Mouse (Mus musculus) left cerebral cortex, adult 18-20 months (tissue): ENCODE measurements around the gene Abhd17c. TPM values are rescaled to one million over a fixed set of nuclear protein-coding genes. Genes with fewer than 3 reads are reported as not detected.
A peak's percentile ranks its signal among the peaks of the same experiment; 100 is the strongest.

Experiments
- DNase-seq, 2 experiments: peaks; one replicate each; pipeline ENCODE4 v3.0.0; 2021 to 2022; ENCODE audit warnings: low spot score in 2 of 2, mixed read lengths in 1 of 2
- total RNA-seq, 2 experiments: library from RNA; stranded (reverse); gene quantifications; 2 replicates each; pipeline ENCODE4 v1.2.3; 2021

Gene Abhd17c
- total RNA-seq, 2 experiments from 2014 or later: 35.8 to 37.4 TPM

DNA sequence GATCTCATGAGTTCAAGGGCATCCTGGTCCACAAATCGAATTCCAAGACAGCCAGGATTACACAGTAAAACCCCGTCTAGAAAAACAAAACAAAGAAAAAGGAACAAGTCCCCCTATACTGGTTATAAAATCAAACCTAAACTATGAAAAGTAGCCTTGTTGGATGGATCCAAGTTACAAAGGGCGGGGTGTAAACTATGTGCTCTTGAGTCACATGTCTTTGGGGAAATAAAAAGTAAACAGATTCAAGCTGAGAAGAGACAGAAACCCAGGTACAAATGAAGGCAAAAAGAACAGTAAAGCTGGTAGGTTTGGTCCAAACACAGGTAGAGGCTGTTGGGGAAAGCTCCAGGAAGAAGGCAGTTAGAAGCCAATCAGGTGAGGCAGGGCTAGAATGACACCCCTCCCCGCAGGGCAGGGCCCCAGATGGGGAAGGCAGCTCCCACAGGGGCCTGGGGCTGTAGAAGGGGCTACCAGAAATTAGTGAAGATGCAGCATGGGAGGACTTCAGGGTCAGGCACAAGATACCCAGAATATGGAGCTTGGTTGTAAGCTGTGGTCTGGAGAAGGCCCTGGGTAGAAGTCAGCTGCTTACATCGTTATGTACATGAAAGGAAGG is 31.4 kb downstream of the Abhd17c start:
- DNase-seq: no peak

DNA sequence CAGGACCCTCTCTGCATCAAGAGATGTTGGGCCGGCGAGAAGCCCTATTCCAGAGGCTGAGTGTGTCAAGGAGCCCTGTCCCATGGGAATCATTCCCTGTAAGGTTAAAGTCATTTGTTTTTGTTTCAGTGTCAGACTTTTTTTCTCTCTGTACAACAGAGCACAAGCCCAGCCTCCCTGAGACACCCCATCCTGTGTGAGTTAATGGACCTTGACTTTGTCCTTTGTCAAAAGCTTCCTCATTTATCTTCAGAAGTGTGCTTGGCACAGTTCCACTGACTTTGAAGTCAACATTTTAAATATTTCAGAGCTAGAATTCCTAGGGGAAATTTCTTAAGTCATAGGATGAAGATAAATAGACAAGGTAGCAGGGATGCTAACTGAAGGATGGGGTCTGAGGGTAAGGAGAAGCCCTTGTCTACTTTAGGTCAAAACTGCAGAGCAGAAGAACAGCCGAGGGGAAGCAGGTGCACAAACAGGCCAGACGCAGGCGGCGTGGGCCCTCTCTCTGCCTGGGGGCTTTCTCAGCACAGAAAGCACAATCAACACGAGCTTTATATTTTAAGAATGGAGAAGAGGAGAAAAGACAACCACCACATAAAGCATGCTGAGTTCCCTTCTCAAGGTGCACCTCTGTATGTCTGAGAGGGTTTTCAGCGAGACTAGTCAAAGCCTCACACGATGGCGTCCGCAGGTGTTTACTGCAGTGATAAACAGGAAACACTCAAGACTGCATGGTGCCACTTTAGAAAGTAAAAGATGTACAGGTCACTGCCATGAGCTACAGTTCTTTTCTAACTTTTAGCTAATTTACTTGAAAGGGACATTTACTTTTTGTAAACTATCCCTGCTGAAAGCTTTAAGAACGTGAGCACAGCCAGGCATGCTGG is 32.2 kb downstream of the Abhd17c start:
- DNase-seq: no peak

DNA sequence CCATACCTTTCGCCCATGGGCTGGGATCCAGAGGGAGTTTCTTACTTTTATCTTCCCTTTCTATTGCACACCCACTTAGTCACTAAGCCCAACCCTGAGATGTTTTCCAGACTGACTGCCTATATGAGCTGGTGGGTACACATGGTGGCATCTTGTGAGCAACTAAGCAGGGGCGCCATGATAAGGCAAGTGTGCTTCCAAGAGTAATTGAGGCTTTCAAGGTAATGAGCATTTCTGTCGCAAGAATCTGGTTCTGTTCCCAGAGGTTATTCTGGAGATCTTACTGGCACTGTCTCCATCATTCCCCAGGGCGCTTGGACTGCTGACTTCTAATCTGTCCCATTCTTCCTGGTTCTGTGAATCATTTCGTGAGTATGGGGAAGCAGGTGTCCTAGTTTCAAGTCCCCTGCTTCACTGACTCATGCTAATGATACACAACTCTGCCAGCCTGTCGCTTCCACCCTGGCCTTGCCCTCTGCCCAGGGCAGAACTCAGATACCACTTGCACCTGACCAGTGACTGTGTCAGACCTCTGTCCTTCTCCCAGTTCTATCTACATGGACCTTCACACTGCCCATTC is 34.1 kb downstream of the Abhd17c start:
- no peak for DNase-seq

DNA sequence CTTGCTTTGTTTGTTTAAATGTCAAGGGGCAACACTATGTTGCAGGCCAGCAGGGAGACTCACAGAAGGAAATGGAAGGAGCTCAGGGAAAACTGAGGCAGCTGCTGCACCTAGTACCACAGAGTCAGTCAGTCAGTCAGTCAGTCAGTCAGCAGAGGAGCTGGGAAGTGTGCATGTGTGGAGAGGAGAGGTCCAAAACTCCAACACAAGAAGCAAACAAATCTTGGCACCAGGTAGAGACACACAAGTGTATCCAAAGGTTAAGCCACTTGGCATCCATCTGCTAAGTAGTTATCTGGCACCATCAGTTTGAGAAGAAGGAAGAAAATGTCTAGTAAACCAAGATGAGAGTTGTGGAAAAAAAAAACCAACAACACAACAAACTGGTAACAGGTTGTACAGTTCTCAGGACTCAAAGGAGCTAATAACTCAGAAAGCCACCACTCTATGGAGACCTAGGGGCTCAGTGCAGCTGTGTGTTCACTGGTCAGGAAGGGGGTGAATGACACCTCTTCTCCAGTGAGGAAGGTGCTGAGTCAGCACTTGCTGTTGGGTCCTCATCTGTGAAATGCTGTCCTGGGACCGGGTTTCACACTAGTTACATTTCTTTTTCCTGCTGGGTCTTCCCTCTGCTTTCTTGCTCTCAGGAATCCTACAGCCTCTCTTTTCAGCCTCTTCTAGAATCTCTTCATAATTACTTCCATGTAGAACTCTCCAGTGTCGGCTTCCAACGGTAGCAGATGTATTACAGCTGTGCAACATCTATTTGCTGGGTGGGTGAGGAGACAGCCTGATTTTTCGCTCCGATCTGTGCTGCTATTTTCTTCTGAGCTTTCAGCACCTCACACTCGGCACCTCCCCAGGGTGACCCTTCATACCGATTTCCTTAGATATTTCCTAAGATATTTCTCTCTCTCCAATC is 34.8 kb downstream of the Abhd17c start:
- DNase-seq: no peak

DNA sequence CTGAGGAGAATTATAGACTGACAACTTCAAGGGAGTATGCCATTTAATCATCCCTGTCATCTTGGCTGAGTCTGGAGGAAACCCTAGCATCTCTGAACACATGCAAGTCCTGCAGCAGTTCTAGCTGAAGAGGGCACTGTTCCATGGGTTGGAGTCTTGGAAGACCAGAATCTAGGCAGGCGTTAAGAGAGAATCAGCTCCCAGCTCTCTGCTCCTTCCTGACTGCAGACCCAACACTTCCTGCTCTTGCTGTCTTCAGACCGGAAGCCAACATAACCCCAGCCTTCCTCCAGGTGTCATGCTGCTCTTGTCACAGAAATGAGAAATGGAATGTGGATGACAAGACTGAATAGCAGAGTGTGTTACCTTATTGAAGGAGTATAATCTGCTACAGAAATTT is 36.3 kb downstream of the Abhd17c start:
- DNase-seq: no peak

DNA sequence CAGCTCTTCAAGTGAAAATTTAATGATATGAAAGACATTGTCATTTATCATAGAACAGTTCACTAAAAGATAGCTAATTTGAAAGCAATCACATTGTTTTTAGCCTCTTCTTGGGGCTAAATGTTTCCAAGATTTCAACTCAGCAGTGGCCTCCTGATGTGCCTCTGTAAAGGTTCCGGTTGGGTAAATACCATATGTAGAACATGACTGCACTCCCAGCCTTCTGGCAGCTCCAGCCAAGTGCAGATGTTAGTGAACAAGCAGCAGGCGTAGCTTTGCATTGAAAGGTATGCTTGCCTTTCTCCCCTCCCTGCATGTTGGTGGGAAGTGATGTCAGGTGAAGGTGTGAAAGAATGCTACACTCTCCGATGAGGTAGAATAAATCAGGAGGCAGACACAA is 36.9 kb downstream of the Abhd17c start:
- DNase-seq: no peak

DNA sequence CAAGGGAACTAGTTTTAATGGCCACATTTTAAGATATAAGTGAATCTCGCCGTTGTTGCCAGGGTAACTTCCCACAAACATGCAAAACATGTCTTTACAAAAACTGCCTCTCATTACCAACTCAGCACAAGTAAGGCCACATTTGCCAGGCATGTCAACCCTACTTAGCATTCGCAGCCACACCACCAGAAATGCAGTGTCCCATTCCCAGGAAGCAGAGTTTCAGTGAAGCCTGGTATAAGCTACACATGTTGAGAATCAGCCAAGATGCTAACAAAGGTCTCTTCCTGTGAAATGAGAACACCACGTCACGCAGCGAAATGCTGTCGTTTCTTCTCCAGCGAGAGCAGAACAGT is 38.7 kb downstream of the Abhd17c start:
- DNase-seq: no peak

DNA sequence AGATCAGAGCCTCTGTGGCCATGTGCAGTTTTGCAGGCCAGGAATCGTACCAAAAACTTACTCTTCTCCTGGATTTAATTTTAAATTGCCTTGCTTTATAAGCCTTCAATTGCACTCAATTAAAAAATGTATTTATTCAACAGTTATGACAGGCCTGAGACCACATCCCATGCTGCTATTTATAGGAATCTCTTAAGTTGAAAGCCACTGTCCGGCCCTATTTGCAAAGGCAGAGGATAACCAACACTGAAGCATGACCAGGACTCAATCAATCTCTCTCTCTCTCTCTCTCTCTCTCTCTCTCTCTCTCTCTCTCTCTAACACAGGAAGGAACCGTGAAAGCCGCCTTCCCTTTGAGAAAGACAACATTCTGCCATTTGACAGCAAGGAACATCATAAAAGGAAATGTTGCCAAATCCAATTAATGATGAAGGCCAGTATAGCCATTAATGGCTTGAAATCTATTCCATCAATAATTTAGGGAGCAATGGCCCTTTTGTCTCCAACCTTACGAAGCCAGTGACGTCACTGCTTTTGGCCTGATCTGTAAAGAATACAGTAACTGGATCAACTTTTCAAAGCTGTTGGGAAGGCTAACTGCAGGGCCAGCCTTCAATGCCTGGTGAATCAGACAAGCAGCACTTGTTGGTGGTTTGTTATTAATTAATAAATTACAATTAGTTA is 39.2 kb downstream of the Abhd17c start:
- no peak for DNase-seq

DNA sequence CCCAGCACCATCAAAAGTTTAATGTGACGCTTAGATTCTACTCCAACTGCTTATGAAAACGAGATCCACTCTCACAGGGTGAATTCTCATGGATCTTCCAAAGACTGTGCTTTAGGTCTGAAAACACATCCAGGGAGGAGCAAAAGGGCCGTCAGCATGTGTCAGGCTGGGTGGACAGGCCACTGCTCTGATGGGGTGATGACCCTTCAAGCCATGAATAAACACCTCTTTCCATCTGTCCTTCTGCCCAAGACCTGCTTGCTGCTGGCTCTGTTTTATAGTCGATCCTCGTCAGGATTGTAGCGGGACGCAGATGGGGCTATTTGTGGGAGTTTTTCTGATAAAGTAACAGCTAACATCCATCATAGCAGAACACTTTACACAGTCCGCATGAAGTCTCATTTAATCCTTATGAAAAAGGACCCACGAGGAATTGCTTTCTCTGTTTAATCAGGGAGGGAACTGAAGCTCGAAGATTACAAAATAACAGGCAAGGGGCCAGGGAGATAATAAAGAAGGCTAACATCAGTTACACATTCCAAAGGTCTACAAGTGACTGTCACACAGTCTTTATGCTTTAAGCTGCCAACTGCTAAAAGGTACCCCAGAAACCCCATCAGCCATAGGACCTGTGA is 39.9 kb downstream of the Abhd17c start:
- no peak for DNase-seq

DNA sequence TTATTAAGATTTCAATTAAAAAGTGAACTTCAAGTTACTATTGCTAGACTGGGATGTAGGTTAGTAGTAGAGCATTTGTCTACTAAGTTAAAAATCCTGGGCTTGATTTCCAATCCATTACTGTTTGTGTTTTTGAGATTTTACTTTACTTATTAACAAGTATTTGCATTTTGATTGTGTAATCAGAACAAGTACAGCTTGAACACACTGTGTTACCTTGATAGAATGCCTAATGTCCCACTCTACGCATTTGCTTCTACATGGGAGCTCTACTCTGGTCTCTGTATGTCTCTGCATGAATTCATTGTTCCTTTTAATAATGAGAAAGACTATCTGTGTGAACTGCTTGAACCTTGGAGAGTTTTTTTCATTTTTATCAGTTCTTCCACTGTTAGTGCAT is 44.8 kb downstream of the Abhd17c start:
- DNase-seq: no peak

DNA sequence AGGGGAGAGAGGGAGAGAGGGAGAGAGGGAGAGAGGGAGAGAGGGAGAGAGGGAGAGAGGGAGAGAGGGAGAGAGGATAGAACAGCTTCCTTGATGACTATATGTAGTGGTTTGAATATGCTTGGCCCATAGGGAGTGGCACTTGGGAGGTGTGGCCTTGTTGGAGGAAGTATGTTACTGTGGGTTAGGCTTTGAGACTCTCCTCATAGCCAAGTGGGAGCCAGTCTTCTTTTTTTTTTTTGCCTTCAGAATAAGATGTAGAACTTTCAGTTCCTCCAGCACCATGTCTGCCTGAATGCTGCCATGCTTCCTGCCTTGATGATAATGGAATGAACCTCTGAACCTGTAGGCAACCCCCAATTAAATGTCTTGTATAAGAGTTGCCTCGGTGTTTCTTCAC is 49.1 kb downstream of the Abhd17c start:
- DNase-seq: no peak

DNA sequence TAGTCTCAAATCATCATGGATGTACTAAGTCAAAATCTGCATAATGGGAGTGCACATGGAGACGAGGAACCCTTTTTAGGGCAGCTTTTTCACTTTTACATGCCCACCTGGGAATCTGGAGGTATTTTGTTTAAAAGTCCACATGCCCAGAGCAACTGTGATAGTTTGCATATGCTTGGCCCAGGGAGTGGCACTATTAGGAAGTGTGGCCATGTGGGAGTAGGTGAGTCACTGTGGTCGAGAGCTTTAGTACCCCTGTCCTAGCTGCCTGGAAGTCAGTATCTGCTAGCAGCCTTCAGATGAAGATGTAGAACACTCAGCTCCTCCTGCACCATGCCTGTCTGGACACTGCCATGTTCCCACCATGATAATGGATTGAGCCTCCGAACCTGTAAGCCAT is 51.0 kb downstream of the Abhd17c start:
- DNase-seq: no peak

DNA sequence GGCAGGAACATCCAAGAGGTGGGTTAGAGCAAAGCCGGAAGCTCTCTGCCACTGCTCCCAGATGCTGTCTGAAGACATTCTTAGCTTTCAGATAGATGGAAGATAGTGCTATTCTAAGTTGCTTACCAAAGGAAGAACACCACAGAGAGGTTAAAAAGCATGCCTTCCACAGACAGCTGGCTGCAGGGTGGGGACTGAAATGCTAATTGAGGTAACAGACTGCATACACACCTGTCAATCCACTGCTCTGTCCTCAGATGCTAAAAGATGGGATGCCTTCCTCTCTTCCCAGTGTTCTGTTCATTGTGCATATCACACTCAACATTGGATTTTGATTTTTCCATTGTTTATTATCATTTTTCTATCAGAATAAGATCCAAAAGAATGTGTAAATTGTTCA is 53.6 kb downstream of the Abhd17c start:
- no peak for DNase-seq

DNA sequence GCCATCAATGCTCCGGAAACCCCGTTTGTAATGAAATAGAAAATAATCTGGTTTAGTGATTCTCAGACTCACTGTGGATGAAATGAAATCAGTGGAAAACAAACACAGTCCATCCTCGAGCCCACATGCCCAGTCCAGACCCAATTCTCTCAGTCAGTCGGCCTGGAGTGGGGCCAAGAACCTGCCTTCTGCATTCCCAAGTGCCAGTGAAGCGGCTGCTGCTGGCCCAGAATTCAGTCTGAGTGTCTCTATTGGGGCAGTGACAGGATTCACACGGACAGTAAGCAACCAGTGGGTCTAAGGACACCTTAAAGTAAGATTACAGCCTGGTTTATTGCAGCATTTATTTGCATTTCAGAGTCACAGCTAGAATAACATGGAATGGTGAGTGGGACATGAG is 55.2 kb downstream of the Abhd17c start:
- no peak for DNase-seq

DNA sequence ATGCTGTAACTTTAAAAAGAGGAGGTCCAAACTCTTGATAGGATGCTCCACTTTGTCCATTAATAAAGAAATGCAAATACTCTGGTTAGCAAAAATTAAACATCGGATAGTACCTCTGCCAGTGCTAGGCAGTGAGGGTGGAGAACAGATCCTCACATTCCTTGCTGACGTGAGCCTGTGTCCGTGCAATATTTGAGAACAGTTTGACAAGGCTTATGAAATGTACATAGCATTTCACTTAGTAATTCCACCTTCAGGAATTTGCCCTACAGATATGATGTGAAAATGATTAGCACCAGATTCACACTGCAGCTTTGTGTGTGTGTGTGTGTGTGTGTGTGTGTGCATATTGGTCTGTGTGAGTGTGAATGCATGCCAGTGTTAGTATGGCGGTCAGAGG is 60.9 kb downstream of the Abhd17c start:
- no peak for DNase-seq

DNA sequence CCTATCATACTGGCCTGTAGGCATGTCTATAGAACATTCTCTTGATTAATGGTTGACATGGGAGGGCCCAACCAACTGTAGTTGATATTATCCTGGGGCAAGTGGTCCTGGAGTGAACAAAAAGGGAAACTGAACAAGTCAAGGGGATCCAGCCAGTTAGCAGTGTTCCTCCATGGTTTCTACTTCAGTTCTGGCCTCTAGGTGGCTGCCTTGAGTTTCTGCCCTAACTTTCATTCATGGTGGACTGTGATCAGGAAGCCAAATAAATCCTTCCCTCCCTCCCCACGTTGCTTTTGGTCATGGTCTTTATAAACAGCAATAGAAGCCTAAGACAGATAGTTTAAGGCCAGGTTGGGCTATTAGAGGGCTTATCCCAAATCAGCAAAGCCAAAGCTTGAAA is 61.9 kb downstream of the Abhd17c start:
- no peak for DNase-seq

DNA sequence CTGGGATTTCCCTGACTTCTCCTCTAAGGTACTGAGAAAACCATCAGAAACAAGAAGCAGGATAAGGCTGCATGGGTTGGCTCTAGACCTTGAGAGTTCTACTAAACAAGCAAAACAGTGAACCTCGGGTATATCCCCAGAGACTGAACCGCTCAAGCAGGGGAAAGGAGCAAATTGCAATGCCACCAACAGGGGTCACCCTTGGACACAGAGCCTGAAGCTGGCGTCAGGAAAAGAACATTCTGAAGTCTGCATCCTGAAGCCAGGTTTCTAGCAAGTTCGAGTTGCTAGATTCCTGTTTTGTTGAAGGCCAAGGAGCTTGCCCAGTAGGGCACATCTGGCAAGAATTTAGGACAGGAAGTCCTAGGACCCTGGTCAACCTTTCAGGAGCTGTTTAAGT is 62.7 kb downstream of the Abhd17c start:
- peak; percentile 65 to 75 for DNase-seq

DNA sequence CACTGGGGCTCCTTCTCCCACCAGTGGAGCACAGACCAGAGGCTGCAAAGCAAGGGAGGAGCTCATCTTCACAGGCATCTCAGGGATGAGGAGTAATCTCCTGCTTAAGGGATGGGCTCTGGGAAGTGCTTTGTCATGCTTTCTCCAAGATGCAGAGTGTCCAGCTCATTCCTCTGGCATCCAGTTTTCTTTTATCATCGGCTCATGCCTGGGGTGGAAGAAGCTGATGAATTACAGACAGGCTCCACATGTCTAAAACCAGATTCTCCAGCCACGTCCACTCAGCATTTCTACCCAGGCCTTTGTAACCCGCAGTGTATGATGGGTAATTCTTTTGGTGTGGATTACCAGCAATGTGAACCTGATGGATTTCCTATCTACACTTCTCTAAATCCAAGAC is 63.5 kb downstream of the Abhd17c start:
- DNase-seq: no peak

DNA sequence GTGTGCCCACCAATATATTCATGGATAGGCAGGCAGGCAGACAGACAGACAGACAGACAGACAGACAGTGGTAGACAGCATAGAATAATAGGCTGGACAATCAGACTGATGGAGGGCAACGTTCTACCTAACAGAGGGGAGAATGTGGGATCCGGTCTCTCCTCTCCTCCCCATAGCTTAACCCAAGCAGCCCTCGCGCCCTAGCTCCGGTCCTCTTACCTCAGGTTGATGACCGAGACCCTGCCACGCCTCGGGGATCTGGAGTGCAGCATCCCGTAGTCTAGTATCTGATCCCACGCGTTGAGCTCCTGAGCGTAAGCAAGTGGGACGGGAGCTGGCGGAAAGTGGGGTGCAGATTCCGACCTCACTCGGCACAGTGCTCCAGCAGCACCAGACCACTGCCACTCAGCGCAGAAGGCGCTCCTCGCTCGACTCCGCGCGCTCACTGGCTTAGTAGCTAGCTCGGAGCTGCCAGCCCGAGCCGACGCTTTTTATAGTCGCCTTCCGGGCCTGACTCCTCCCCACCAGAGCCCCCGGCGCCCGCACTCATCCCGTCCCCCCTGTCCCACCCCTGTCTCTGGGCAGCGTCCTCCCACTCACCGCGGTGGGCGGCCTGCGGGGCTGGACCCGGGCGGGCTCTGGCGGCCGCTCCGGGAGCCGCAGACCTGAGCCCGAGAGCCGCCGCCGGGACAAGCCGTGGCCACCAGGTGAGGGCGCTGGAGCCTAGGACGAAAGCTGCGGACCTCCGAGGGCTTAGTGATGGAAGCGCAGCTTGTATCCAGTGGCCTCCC is 65.5 kb downstream of the Abhd17c start, which contains the start of gene Cemip:
TSS of gene Cemip (minus strand) at position 464 of the 791 bp plus-strand sequence.
- peak; percentile 90 for DNase-seq
